Mouse (Mus musculus) embryonic facial prominence, embryonic 13.5 days (tissue): ENCODE results near the gene Bod1l. TPM values are rescaled to one million over a fixed set of nuclear protein-coding genes. Genes with fewer than 3 reads are reported as not detected.

ENCODE experiments used
- ATAC-seq: fragments of 200-750 bp; cut with Nextera tagmentation; 2 replicates; pipeline ENCODE4 v1.8.0; 2017; ENCODE audit warnings: low read depth; ENCODE audit not compliant: insufficient number of reproducible peaks, insufficient read depth, low FRiP score, low TSS enrichment
- H3K27ac ChIP-seq: fragments of 300-500 bp; sonication (generic); 2 replicates; pipeline ENCODE4 v1.5.1; 2015; ENCODE audit warnings: moderate library complexity, mild to moderate bottlenecking, inconsistent platforms
- H3K27me3 ChIP-seq: fragments of 300-500 bp; sonication (generic); 2 replicates; pipeline ENCODE4 v1.6.1; 2015; ENCODE audit warnings: mild to moderate bottlenecking, inconsistent platforms
- H3K36me3 ChIP-seq: fragments of 300-500 bp; sonication (generic); 2 replicates; pipeline ENCODE4 v1.6.1; 2015; ENCODE audit warnings: mild to moderate bottlenecking, inconsistent platforms
- H3K4me1 ChIP-seq: fragments of 300-500 bp; sonication (generic); 2 replicates; pipeline ENCODE4 v1.6.1; 2015; ENCODE audit warnings: inconsistent platforms
- H3K4me2 ChIP-seq: fragments of 300-500 bp; sonication (generic); 2 replicates; pipeline ENCODE4 v1.6.1; 2015; ENCODE audit warnings: moderate library complexity, mild to moderate bottlenecking, inconsistent platforms
- H3K4me3 ChIP-seq: fragments of 300-500 bp; sonication (generic); 2 replicates; pipeline ENCODE4 v1.5.1; 2015; ENCODE audit warnings: mild to moderate bottlenecking, inconsistent platforms
- H3K9ac ChIP-seq: fragments of 300-500 bp; sonication (generic); 2 replicates; pipeline ENCODE4 v1.6.1; 2015; ENCODE audit warnings: mild to moderate bottlenecking, inconsistent platforms
- H3K9me3 ChIP-seq: fragments of 300-500 bp; sonication (generic); 2 replicates; pipeline ENCODE4 v1.6.1; 2016; ENCODE audit warnings: inconsistent platforms
- WGBS: fragments of 180-500 bp; shearing (Covaris S2); methylation state at CpG from one replicate; pipeline ENCODE4 v1.1.7; 2015; ENCODE audit warnings: mixed read lengths; 5-methylcytosine and 5-hydroxymethylcytosine counted together
- microRNA-seq: library from miRNA; unstranded; fragments of <30 nt; microRNA quantifications from one replicate; pipeline ENCODE4, GENCODE M21; 2016
- polyA plus RNA-seq: library from polyadenylated mRNA; unstranded; fragments of >200 nt; fragmentation: Nextera tagmentation; extraction: Ambion mirVana; gene quantifications from 2 replicates; pipeline ENCODE4 v1.2.1, GENCODE M21; 2015

The Bod1l gene
- polyA plus RNA-seq, 1 experiment from 2014 or later, result 28.5 TPM

- H3K27me3 ChIP-seq, result peaks cover 96% of the 10 kb centered on the region
Observed at GRCm38 (mm10) chr5:41756396-41756795, 87.7 kb downstream of the Bod1l start.

GRCm38 (mm10) chr5:41755373-41755960, 88.6 kb downstream of the Bod1l start:
- H3K27ac ChIP-seq, result no peak overlapping the region
- H3K4me1 ChIP-seq, result peaks cover 3% of the 10 kb centered on the region; the same call in 1 of the 2 replicates
- ATAC-seq, result no peak
- H3K9ac ChIP-seq, result no peak overlapping the region
- no peaks in the 10 kb centered on the region for H3K36me3 ChIP-seq
- under 1% methylated on average over 23 of the region's 23 CpGs for WGBS
- no peak overlapping the region for H3K4me3 ChIP-seq
- peaks cover 97% of the 10 kb centered on the region for H3K27me3 ChIP-seq
- no peaks in the 10 kb centered on the region for H3K9me3 ChIP-seq
- H3K4me2 ChIP-seq, result no peak overlapping the region

More at GRCm38 (mm10) chr5:41756396-41756795, 87.7 kb downstream of the Bod1l start:
- Histone ChIP-seq H3K4me1 (peaks cover 4% of the 10 kb centered on the region), H3K4me3 (no peak overlapping the region), H3K27ac (no peak overlapping the region), H3K9me3 (no peaks in the 10 kb centered on the region), H3K4me2 (no peak overlapping the region), H3K9ac (no peak overlapping the region), H3K36me3 (no peaks in the 10 kb centered on the region)
- WGBS, result 4% methylated on average over 4 of the region's 4 CpGs
- no peak for ATAC-seq

GRCm38 (mm10) chr5:41754836-41755235, 89.3 kb downstream of the Bod1l start:
- Histone ChIP-seq H3K9me3 (no peaks in the 10 kb centered on the region), H3K27me3 (peaks cover 97% of the 10 kb centered on the region), H3K4me2 (peak overlapping the region; percentile 9; the same call in 1 of the 2 replicates), H3K36me3 (no peaks in the 10 kb centered on the region), H3K27ac (no peak overlapping the region), H3K4me3 (0 out of 2 replicates have a peak overlapping the region, but pooled peaks have one; percentile 1), H3K9ac (no peak overlapping the region), H3K4me1 (peaks cover 3% of the 10 kb centered on the region; the same call in 1 of the 2 replicates)
- ATAC-seq, result no peak
- under 1% methylated on average over 16 of the region's 16 CpGs for WGBS

GRCm38 (mm10) chr5:41754226-41754775, 89.8 kb downstream of the Bod1l start:
- Histone ChIP-seq H3K27ac (no peak overlapping the region), H3K4me2 (peak overlapping the region; percentile 9; the same call in 1 of the 2 replicates)

GRCm38 (mm10) chr5:41752721-41753120, 91.4 kb downstream of the Bod1l start:
- Histone ChIP-seq H3K27me3 (peaks cover 98% of the 10 kb centered on the region), H3K9me3 (no peaks in the 10 kb centered on the region), H3K27ac (no peak overlapping the region), H3K9ac (no peak overlapping the region), H3K4me3 (no peak overlapping the region), H3K36me3 (no peaks in the 10 kb centered on the region), H3K4me2 (no peak overlapping the region), H3K4me1 (peaks cover 3% of the 10 kb centered on the region; the same call in 1 of the 2 replicates)
- 20% methylated on average over 4 of the region's 4 CpGs for WGBS
- ATAC-seq, result no peak

More at GRCm38 (mm10) chr5:41754226-41754775, 89.8 kb downstream of the Bod1l start:
- H3K4me1 ChIP-seq, result peaks cover 3% of the 10 kb centered on the region; the same call in 1 of the 2 replicates
- under 1% methylated on average over 17 of the region's 17 CpGs for WGBS
- H3K36me3 ChIP-seq, result no peaks in the 10 kb centered on the region
- no peak for ATAC-seq
- H3K27me3 ChIP-seq, result peaks cover 98% of the 10 kb centered on the region
- H3K9ac ChIP-seq, result no peak overlapping the region
- H3K4me3 ChIP-seq, result 0 out of 2 replicates have a peak overlapping the region, but pooled peaks have one; percentile 1
- H3K9me3 ChIP-seq, result no peaks in the 10 kb centered on the region

GRCm38 (mm10) chr5:41744898-41745780, 99.0 kb downstream of the Bod1l start:
- no peak overlapping the region for H3K4me3 ChIP-seq
- H3K27me3 ChIP-seq, result peaks cover 79% of the 10 kb centered on the region
- 5% methylated on average over 15 of the region's 15 CpGs for WGBS
- no peaks in the 10 kb centered on the region for H3K4me1 ChIP-seq
- H3K27ac ChIP-seq, result no peak overlapping the region
- no peak for ATAC-seq
- H3K4me2 ChIP-seq, result no peak overlapping the region
- H3K9ac ChIP-seq, result no peak overlapping the region
- H3K9me3 ChIP-seq, result no peaks in the 10 kb centered on the region
- no peaks in the 10 kb centered on the region for H3K36me3 ChIP-seq

- no peak overlapping the region for H3K4me3 ChIP-seq
- H3K27me3 ChIP-seq, result peaks cover 70% of the 10 kb centered on the region
- H3K9ac ChIP-seq, result no peak overlapping the region
- no peaks in the 10 kb centered on the region for H3K9me3 ChIP-seq
- H3K36me3 ChIP-seq, result no peaks in the 10 kb centered on the region
- H3K4me2 ChIP-seq, result no peak overlapping the region
- no peak for ATAC-seq
- WGBS, result 8% methylated on average over 7 of the region's 7 CpGs
- no peak overlapping the region for H3K27ac ChIP-seq
- no peaks in the 10 kb centered on the region for H3K4me1 ChIP-seq
Observed at GRCm38 (mm10) chr5:41744234-41744633, 99.9 kb downstream of the Bod1l start.

GRCm38 (mm10) chr5:41738817-41739216, 105.3 kb downstream of the Bod1l start:
- H3K9ac ChIP-seq, result no peak overlapping the region
- peaks cover 16% of the 10 kb centered on the region for H3K27me3 ChIP-seq
- H3K4me3 ChIP-seq, result no peak overlapping the region
- no peak overlapping the region for H3K4me2 ChIP-seq
- ATAC-seq, result no peak
- H3K36me3 ChIP-seq, result no peaks in the 10 kb centered on the region
- H3K9me3 ChIP-seq, result no peaks in the 10 kb centered on the region
- 55% methylated on average over 6 of the region's 6 CpGs for WGBS
- H3K4me1 ChIP-seq, result no peaks in the 10 kb centered on the region
- no peak overlapping the region for H3K27ac ChIP-seq

Small RNA genes within 50 kb of the gene (microRNA-seq; reads per million reads assigned to microRNA genes)
- not detected for gene Mir6414

Other genes with a start within 250 kb of the Bod1l start
- 74.9 and 79.1 TPM in 2 replicates for gene Rab28, start 136.2 kb downstream of the Bod1l start, polyA plus RNA-seq
- gene Nkx3-2, start 79.8 kb downstream of the Bod1l start, polyA plus RNA-seq, result 0.35 TPM in 1 of 2 replicates, not detected in the other
- gene Gm16223, start 223.6 kb upstream of the Bod1l start, polyA plus RNA-seq, result not detected in 2 replicates